Mouse (Mus musculus) megakaryocyte, embryonic 14.5 days (primary cell): ENCODE measurements around the gene Gal. TPM values are rescaled to one million over a fixed set of nuclear protein-coding genes. Genes with fewer than 3 reads are reported as not detected.
A peak's percentile ranks its signal among the peaks of the same experiment; 100 is the strongest.

Experiments
- H3K27me3 ChIP-seq: replicated peaks from 2 replicates; pipeline ENCODE3; 2012; ENCODE audit warnings: inconsistent platforms
- H3K36me3 ChIP-seq: replicated peaks from 2 replicates; pipeline ENCODE3; 2012; ENCODE audit warnings: low read length, inconsistent platforms, mixed read lengths
- H3K4me1 ChIP-seq: 2 replicates; pipeline ENCODE4 v1.6.1; 2012; ENCODE audit warnings: inconsistent platforms
- H3K4me3 ChIP-seq: replicated peaks from 2 replicates; pipeline ENCODE3; 2012; ENCODE audit warnings: moderate library complexity, mild to moderate bottlenecking, inconsistent platforms
- H3K9me3 ChIP-seq: 2 replicates; pipeline ENCODE4 v1.6.1; 2012; ENCODE audit warnings: inconsistent platforms
- FLI1 ChIP-seq: IDR thresholded peaks from 2 replicates; pipeline ENCODE4 v1.6.1; 2012; ENCODE audit warnings: low read length, inconsistent platforms, mixed read lengths
- GATA1 ChIP-seq: IDR thresholded peaks from 3 replicates; pipeline ENCODE4 v1.6.1; 2012; ENCODE audit warnings: mixed read lengths, low read length, inconsistent platforms, borderline replicate concordance
- polyA plus RNA-seq: library from polyadenylated mRNA; stranded (reverse); fragments of >175 nt; gene quantifications from 2 replicates; pipeline ENCODE4 v1.2.3, GENCODE M21; 2012; ENCODE audit warnings: low replicate concordance; ENCODE audit not compliant: insufficient read depth

The Gal gene
- polyA plus RNA-seq, 1 experiment, result 0.65 TPM

DNA sequence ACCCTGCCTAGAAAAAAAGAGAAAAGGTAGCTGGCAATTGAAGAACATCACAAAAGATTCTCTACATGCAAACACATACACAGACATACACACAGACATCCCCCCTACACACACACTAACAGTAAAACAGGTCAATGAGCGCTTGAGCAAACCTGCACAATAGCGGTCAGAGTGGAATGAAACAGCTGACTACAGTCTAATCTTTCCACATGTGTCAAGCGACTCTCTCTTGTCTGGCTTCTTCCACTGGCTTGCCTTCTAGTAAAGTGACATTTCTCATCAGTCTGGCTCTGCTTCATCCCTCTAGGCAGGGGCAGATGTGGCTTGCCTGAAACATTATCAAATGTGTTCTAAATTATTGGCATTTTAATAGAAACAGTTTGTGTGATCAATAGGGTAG, 20.1 kb downstream of the Gal start:
- Histone ChIP-seq H3K36me3 (peaks cover 3% of the 10 kb centered on the region), H3K4me3 (no peak overlapping the region), H3K27me3 (peaks cover 26% of the 10 kb centered on the region), H3K9me3 (peaks cover 10% of the 10 kb centered on the region), H3K4me1 (peaks cover 14% of the 10 kb centered on the region)
- TF ChIP-seq FLI1, result no peak
- no peak for TF ChIP-seq GATA1

DNA sequence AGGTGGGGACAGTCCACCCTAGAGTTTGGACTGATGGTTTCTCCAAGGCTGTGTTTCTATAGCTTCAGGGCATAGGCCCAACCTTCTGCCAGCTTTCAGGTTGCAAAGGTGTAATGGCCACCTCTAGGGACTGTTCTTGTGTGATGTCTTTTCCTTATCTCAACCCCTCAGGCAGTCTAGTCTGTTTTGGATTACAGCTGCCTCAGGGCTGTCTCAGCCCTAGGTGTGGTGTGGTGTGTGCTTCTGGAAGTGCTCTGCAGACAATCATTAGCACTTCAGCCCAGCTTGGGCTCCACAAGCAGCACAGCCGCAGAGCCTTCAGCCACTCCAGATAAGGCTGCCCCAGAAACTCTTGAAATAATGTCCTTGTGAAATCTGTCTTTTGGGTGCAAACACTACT, 22.0 kb downstream of the Gal start:
- H3K4me3 ChIP-seq, result no peak overlapping the region
- H3K27me3 ChIP-seq, result peaks cover 21% of the 10 kb centered on the region
- peaks cover 24% of the 10 kb centered on the region for H3K4me1 ChIP-seq
- H3K9me3 ChIP-seq, result peaks cover 10% of the 10 kb centered on the region
- H3K36me3 ChIP-seq, result peaks cover 3% of the 10 kb centered on the region
- no peak for TF ChIP-seq FLI1
- TF ChIP-seq GATA1, result no peak

DNA sequence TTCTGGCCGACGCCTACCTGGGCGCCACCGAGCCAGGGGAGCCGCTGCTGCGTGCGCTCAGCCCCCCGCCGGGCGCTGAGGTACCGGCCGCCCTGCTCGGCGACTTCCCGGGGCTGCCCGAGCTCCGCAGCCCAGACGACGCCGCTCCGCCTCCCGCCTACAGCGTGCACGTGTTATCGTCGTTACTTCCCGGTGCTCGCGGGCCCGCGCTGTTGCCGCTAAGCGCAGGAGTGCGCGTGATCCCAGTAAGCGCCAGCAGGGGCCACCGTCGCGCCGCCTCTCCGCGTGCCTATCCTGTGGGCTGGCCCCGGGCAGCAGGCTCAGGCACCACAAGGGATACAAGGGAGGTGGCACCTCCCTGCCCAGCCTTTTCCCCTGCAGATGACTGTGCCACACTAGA, 25.3 kb downstream of the Gal start:
- Histone ChIP-seq H3K4me1 (peaks cover 16% of the 10 kb centered on the region), H3K9me3 (peaks cover 10% of the 10 kb centered on the region), H3K27me3 (peaks cover 8% of the 10 kb centered on the region), H3K36me3 (peaks cover 27% of the 10 kb centered on the region), H3K4me3 (peak overlapping the region; percentile 93)
- no peak for TF ChIP-seq GATA1
- no peak for TF ChIP-seq FLI1

DNA sequence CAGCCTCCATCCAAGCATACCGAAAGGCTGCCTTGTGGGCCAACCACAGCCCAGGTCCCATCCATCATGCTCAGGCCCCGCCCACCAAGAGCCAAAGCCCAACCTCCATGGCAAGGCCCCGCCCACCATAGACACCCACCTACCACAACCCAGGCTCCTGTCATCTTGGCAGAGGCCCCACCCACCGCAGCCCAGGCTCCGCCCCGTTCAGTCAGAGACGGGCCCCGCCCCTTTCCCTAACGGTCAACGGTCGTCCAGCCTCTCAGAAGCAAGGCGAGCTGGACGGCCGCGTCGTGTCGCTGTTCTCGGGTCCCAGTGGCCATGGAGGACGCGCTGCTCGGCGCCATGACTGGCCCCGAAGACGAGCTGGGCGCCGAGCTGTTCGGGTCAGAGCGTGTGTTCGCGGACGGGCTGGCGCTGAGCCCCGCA, 25.7 kb downstream of the Gal start, which contains the start of gene Tesmin:
Gene Tesmin (plus strand): TSS at position 229 of the 429 bp plus-strand sequence.
- Histone ChIP-seq H3K36me3 (peaks cover 31% of the 10 kb centered on the region), H3K27me3 (peaks cover 4% of the 10 kb centered on the region), H3K4me1 (peaks cover 16% of the 10 kb centered on the region), H3K9me3 (peaks cover 10% of the 10 kb centered on the region), H3K4me3 (peak within 1 kb of the TSS; percentile 93)
- TF ChIP-seq FLI1 (no peak), GATA1 (no peak)

DNA sequence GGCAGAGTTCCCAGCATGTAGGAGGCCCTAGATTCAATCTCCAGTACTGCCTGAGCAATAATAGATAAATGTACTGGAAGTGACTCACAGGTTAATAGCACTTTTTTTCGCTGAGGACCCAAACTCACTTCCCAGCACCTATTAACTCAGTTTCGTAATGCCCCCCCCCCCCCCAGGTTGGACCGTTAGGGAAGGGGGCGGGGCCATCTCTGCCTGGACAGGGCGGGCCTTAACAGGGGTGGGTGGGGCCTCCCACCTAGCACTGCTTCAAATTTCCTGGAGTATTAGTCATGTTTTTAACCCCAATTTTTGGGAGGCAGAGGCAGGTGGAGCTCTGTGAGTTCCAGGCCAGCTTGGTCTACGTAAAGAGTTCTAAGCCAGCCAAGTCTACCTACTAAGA, 26.3 kb downstream of the Gal start:
- TF ChIP-seq FLI1, result no peak
- no peak for TF ChIP-seq GATA1
- Histone ChIP-seq H3K4me3 (no peak overlapping the region), H3K27me3 (peaks cover 2% of the 10 kb centered on the region), H3K36me3 (peaks cover 34% of the 10 kb centered on the region), H3K9me3 (peaks cover 10% of the 10 kb centered on the region), H3K4me1 (peaks cover 16% of the 10 kb centered on the region)

DNA sequence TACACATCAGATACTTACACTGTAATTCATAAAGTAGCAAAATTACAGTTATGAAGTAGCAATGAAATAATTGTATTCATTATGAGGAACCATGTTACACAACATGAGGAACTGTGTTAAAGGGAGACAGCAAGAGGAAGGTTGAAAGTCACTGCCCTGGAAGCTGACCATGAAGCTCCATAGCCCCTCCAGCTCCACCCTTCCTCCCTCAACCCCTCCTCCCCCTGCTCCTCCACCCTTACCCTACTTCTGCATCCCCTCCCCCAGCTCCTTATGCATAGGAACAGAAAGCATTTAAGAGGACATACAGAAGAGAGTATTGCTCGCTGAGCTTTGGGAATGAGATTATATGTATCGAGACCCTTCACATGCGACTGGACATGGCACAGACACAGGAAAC, 35.7 kb downstream of the Gal start:
- TF ChIP-seq GATA1 (no peak), FLI1 (no peak)
- Histone ChIP-seq H3K27me3 (no peaks in the 10 kb centered on the region), H3K9me3 (no peaks in the 10 kb centered on the region), H3K4me1 (peaks cover 33% of the 10 kb centered on the region), H3K36me3 (peaks cover 91% of the 10 kb centered on the region), H3K4me3 (no peak overlapping the region)

DNA sequence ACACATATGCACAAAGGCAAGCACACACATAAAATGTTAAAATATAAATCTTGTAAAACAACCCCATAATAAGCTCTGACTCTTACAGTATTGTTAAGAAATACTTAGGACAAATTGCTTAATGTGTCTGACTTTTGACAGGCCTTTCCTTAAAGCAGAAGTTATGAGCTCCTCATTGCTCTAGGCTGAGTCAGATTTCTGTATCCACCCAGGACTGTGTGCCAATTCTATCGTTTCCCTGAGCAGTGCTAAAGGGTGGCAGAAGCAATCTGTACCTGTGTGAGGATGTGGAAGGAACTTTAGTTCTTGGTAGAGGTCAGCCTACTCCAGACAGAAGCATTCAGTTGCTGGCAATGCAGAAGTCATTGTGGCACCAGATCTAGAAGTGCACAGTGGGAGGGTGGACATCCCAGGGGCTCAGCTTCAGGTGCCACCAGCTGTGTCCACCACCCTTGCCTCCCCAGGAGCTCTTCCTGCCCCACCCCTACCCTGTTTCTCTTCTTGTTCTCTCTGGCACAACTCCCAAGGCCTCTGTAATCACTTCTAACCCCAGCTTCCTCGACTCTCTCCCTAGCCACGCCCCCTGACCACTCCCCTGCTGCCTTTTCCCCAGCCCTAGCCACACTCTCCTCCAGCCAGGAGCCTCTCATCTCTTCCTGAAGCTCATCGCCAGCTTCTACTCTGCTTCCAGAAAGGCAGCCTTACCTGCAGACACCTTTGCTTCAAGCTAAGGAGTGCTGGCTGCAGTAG, 37.2 kb downstream of the Gal start:
- peaks cover 33% of the 10 kb centered on the region for H3K4me1 ChIP-seq
- peak overlapping the region; percentile 13 for H3K4me3 ChIP-seq
- H3K36me3 ChIP-seq, result peaks cover 95% of the 10 kb centered on the region
- TF ChIP-seq GATA1 (no peak), FLI1 (no peak)
- H3K9me3 ChIP-seq, result no peaks in the 10 kb centered on the region
- H3K27me3 ChIP-seq, result no peaks in the 10 kb centered on the region

DNA sequence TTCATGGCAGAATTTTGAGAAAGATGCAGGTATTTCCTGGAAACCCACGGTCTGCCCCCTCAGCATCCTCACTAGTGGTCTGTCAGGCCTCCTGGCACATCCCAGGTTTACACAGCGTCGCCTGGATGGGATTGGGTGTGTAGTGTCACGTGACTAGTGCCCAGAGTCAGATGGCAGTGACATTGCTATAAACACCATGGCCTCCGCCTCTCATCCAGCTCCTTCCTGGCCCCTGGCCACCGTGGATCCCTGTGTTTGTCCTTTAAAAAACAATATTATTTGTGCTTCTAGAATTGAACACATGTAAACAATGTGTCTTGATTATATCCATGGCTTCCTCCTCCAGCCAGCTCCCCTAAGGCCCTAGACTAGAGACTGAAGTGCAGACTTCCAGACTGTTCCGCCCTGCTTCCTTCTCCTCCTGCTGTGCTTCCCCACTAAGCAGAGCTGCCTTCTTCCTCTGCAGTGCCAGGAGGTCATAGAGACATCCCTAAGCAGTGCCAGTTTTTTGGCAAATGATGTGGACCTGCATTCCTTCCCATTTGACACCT, 38.3 kb downstream of the Gal start:
- TF ChIP-seq GATA1 (no peak), FLI1 (no peak)
- H3K9me3 ChIP-seq, result no peaks in the 10 kb centered on the region
- H3K4me3 ChIP-seq, result no peak overlapping the region
- H3K4me1 ChIP-seq, result peaks cover 24% of the 10 kb centered on the region
- H3K36me3 ChIP-seq, result peaks cover 95% of the 10 kb centered on the region
- no peaks in the 10 kb centered on the region for H3K27me3 ChIP-seq

DNA sequence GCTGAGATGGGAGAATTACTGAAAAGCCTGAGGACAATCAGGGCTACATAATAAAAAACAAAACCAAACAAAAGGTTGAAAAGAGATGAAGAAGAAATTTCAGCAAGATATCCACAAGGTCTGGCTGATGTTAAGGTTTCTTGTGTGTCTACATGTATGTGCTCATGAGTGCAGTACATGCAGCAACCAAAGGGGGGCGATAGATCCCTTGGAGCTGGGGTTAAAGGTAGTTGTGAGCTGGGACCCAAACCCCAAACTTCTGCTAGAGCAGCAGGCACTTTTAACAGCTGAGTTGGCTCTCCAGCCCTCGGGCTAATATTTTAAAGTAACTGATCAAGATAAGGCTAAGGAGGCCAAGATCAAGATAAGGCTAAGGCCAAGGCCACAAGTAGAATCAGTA, 40.3 kb downstream of the Gal start:
- Histone ChIP-seq H3K9me3 (no peaks in the 10 kb centered on the region), H3K4me1 (peaks cover 24% of the 10 kb centered on the region), H3K36me3 (peaks cover 95% of the 10 kb centered on the region)

DNA sequence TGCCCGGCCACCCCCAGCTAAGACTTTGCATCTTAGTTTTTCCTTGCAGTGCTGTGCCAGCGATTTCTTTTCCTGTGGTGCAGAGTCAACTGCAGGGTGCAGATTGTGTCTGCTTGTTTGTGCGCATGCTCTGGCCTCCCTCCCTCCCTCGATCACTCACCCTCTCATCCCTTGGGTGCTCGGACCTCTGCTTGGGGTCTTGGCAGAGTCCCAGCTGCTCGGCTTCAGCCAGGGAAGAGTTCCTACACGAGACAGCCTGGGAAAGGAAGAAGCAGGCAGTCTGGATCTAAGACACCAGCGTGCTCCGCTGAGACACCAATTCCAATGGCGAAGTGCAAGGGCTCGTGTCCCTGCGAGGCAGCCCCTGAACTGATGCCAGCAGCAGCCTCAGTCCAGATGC, 41.0 kb downstream of the Gal start:
- no peaks in the 10 kb centered on the region for H3K27me3 ChIP-seq
- H3K9me3 ChIP-seq, result no peaks in the 10 kb centered on the region
- peaks cover 23% of the 10 kb centered on the region for H3K4me1 ChIP-seq
- H3K4me3 ChIP-seq, result no peak overlapping the region
- peaks cover 95% of the 10 kb centered on the region for H3K36me3 ChIP-seq
- TF ChIP-seq GATA1, result no peak
- no peak for TF ChIP-seq FLI1

More for the DNA sequence above, 40.3 kb downstream of the Gal start:
- no peaks in the 10 kb centered on the region for H3K27me3 ChIP-seq
- TF ChIP-seq GATA1 (no peak), FLI1 (no peak)
- H3K4me3 ChIP-seq, result no peak overlapping the region
